ENCODE assay signal across 17 mouse cellular contexts in genomic region chr5:103360775-103361247, GRCm38 (mm10).
A peak's percentile ranks its signal among the peaks of the same experiment; 100 is the strongest.
DNase-seq lines count a peak whose midpoint lies in the region; ATAC-seq and TF ChIP-seq lines count a peak whose summit lies in the region.
"Had no signal": no experiment of that assay in that cellular context is flagged by ENCODE, and none has a peak within 500 bp of the region (broad histone marks: within the 10 kb centered on the region; RNA-seq: fewer than 3 reads in every experiment).

No protein-coding gene starts in this region.

- intact Hi-C loops in heart, postnatal 25 days (cut with DNase I): no loop called here
- intact Hi-C loops in left cerebral cortex, postnatal 10 days (cut with DNase I): no loop called here
- intact Hi-C loops in left cerebral cortex, postnatal 36 days (cut with DNase I): loop anchor here (5.0 kb wide), 1 partner anchor 61 kb away; no protein-coding TSS in a partner anchor

- H3K9me3 ChIP-seq in heart, embryonic 15.5 days (replicated peaks): peaks cover 3% of the 10 kb centered on the region
- H3K9me3 ChIP-seq: forebrain, embryonic 12.5 days; liver, embryonic 13.5 days; midbrain, embryonic 15.5 days had no signal

- no peaks in the 10 kb centered on the region for H3K36me3 ChIP-seq in heart, embryonic 15.5 days
- no peaks in the 10 kb centered on the region for H3K36me3 ChIP-seq in thymus, adult 2 months (ENCODE audit: control insufficient read depth, insufficient read depth, low read length)
- H3K36me3 ChIP-seq: forebrain, embryonic 12.5 days; liver, embryonic 13.5 days; midbrain, embryonic 15.5 days had no signal

- no peak for TF ChIP-seq POLR2A in thymus, adult 2 months (IDR thresholded peaks at IDR 0.05; ENCODE audit: control insufficient read depth, extremely low read depth, insufficient read depth, low read length, poor library complexity)

- TF ChIP-seq CTCF in thymus, adult 2 months (IDR thresholded peaks at IDR 0.05; ENCODE audit: borderline replicate concordance, control insufficient read depth, extremely low read depth, insufficient read depth, low read length, poor library complexity): no peak

- H3K4me2 ChIP-seq in heart, embryonic 15.5 days: no peak overlapping the region
- H3K4me2 ChIP-seq: forebrain, embryonic 12.5 days; liver, embryonic 13.5 days; midbrain, embryonic 15.5 days had no signal

- ATAC-seq in heart, embryonic 15.5 days (replicated peaks; ENCODE audit: insufficient number of reproducible peaks, insufficient read depth, low FRiP score, low read depth): no peak
- ATAC-seq: midbrain, embryonic 15.5 days had no signal

- DNase-seq in heart, postnatal 25 days (ENCODE audit: low spot score): no peak
- DNase-seq in ZHBTc4 (ENCODE audit: low read depth, low spot score): peak; percentile 42
- peak; percentile 33 for DNase-seq in lung, postnatal 10 days
- peak; percentile 64 for DNase-seq in thymus, adult 2 months
- no peak for DNase-seq in left cerebral cortex, postnatal 10 days (ENCODE audit: extremely low spot score in 1 of 2, low spot score in 2 of 2)
- no peak for DNase-seq in left cerebral cortex, postnatal 36 days (ENCODE audit: low spot score in 2 of 2)
- no peak for DNase-seq in heart, postnatal 4 days
- DNase-seq: adrenal gland, postnatal 10 days; gastrocnemius, postnatal 25 days; heart, postnatal 10 days; kidney, adult 9 months; liver, embryonic 13.5 days; right cerebral cortex, postnatal 4 days had no signal

- WGBS in heart, embryonic 15.5 days: 63% methylated on average over 13 of the region's 13 CpGs
- 22% methylated on average over 13 of the region's 13 CpGs for WGBS in thymus, adult 2 months

- H3K4me1 ChIP-seq in heart, embryonic 15.5 days (replicated peaks): peaks cover 13% of the 10 kb centered on the region
- H3K4me1 ChIP-seq in thymus, adult 2 months (replicated peaks; ENCODE audit: control insufficient read depth, insufficient read depth, low read length): peaks cover 11% of the 10 kb centered on the region
- H3K4me1 ChIP-seq: liver, embryonic 13.5 days had no signal

- H3K9ac ChIP-seq in heart, embryonic 15.5 days: no peak overlapping the region
- H3K9ac ChIP-seq: forebrain, embryonic 12.5 days; liver, embryonic 13.5 days; midbrain, embryonic 15.5 days had no signal

- no peak overlapping the region for H3K4me3 ChIP-seq in heart, embryonic 15.5 days
- H3K4me3 ChIP-seq in thymus, adult 2 months (ENCODE audit: control insufficient read depth, insufficient read depth, low read length): peak overlapping the region; percentile 18
- H3K4me3 ChIP-seq: forebrain, embryonic 12.5 days; left cerebral cortex, adult 2 months; liver, embryonic 13.5 days; midbrain, embryonic 15.5 days had no signal

- no peaks in the 10 kb centered on the region for H3K27me3 ChIP-seq in heart, embryonic 15.5 days
- H3K27me3 ChIP-seq in thymus, adult 2 months (ENCODE audit: control insufficient read depth, insufficient read depth, low read length): no peaks in the 10 kb centered on the region
- H3K27me3 ChIP-seq: midbrain, embryonic 15.5 days had no signal

- H3K27ac ChIP-seq in heart, embryonic 15.5 days: 0 out of 2 replicates have a peak overlapping the region, but pooled peaks have one; percentile 9
- peak overlapping the region; percentile 82 for H3K27ac ChIP-seq in thymus, adult 2 months (ENCODE audit: control insufficient read depth, insufficient read depth, low read length)
- H3K27ac ChIP-seq: forebrain, embryonic 12.5 days; left cerebral cortex, adult 2 months; liver, embryonic 13.5 days; midbrain, embryonic 15.5 days had no signal

Comparison
In these comparisons a context has a peak if more than half of its experiments do, and no peak if none do; other contexts are left out.
1. DNase-seq: peak in ZHBTc4 (single experiment), lung, postnatal 10 days (single experiment) and thymus, adult 2 months (single experiment); none in heart, postnatal 25 days (single experiment), left cerebral cortex, postnatal 10 days (0 of 2), left cerebral cortex, postnatal 36 days (0 of 2) and heart, postnatal 4 days (single experiment).